Mouse (Mus musculus): ENCODE measurements around the gene H2-Q4.
"Not testable (repeated sequence)": the region's sequence is repeated elsewhere in the genome, so short reads cannot be mapped to it uniquely, and the experiment has no call there.

Gene H2-Q4

GRCm38 (mm10) chr17:35379369-35379728 is at the start of gene H2-Q4:
Gene H2-Q4, plus strand, starts transcription at chr17:35379617.
- DNase-seq (ENCODE audit: low read depth, low spot score) = peak; percentile 40

GRCm38 (mm10) chr17:35329714-35330113 is 49.7 kb upstream of the H2-Q4 start:
- DNase-seq (ENCODE audit: low read depth, low spot score) = not testable (repeated sequence)

- DNase-seq (ENCODE audit: low read depth, low spot score) = not testable (repeated sequence)
These were observed 47.9 kb upstream of the H2-Q4 start for GRCm38 (mm10) chr17:35331546-35331945.

- no peak for DNase-seq (ENCODE audit: low read depth, low spot score)
These were observed 37.2 kb upstream of the H2-Q4 start, which contains the start of gene H2-Q2 for GRCm38 (mm10) chr17:35342071-35342671. Gene H2-Q2, plus strand, starts transcription at chr17:35342242.

GRCm38 (mm10) chr17:35342711-35343476 is 36.5 kb upstream of the H2-Q4 start:
- DNase-seq (ENCODE audit: low read depth, low spot score) = no peak

- DNase-seq (ENCODE audit: low read depth, low spot score) = not testable (repeated sequence)
These were observed 31.8 kb upstream of the H2-Q4 start for GRCm38 (mm10) chr17:35347659-35348058.

GRCm38 (mm10) chr17:35353275-35353674 is 26.1 kb upstream of the H2-Q4 start:
- DNase-seq (ENCODE audit: low read depth, low spot score) = not testable (repeated sequence)

- DNase-seq (ENCODE audit: low read depth, low spot score) = no peak
These were observed 25.3 kb upstream of the H2-Q4 start for GRCm38 (mm10) chr17:35354071-35354470.

- DNase-seq (ENCODE audit: low read depth, low spot score) = no peak
These were observed 22.3 kb upstream of the H2-Q4 start for GRCm38 (mm10) chr17:35357086-35357485.

GRCm38 (mm10) chr17:35358763-35359469 is 20.5 kb upstream of the H2-Q4 start:
- DNase-seq (ENCODE audit: low read depth, low spot score) = no peak

- no peak for DNase-seq (ENCODE audit: low read depth, low spot score)
These were observed 20.0 kb upstream of the H2-Q4 start for GRCm38 (mm10) chr17:35359470-35359862.

- DNase-seq (ENCODE audit: low read depth, low spot score) = no peak
These were observed 473 bp downstream of the H2-Q4 start for GRCm38 (mm10) chr17:35379729-35380451.

GRCm38 (mm10) chr17:35389796-35390195 is 10.4 kb downstream of the H2-Q4 start:
- not testable (repeated sequence) for DNase-seq (ENCODE audit: low read depth, low spot score)

GRCm38 (mm10) chr17:35392671-35393070 is 13.3 kb downstream of the H2-Q4 start:
- not testable (repeated sequence) for DNase-seq (ENCODE audit: low read depth, low spot score)

- DNase-seq (ENCODE audit: low read depth, low spot score) = not testable (repeated sequence)
These were observed 14.7 kb downstream of the H2-Q4 start for GRCm38 (mm10) chr17:35393864-35394800.

- DNase-seq (ENCODE audit: low read depth, low spot score) = not testable (repeated sequence)
These were observed 17.5 kb downstream of the H2-Q4 start for GRCm38 (mm10) chr17:35396956-35397355.

GRCm38 (mm10) chr17:35413057-35413456 is 33.6 kb downstream of the H2-Q4 start:
- DNase-seq (ENCODE audit: low read depth, low spot score) = not testable (repeated sequence)

GRCm38 (mm10) chr17:35415273-35416129 is 36.1 kb downstream of the H2-Q4 start:
- not testable (repeated sequence) for DNase-seq (ENCODE audit: low read depth, low spot score)

- DNase-seq (ENCODE audit: low read depth, low spot score) = no peak
These were observed 39.4 kb downstream of the H2-Q4 start for GRCm38 (mm10) chr17:35418772-35419171.

GRCm38 (mm10) chr17:35419564-35419963 is 40.1 kb downstream of the H2-Q4 start:
- not testable (repeated sequence) for DNase-seq (ENCODE audit: low read depth, low spot score)

All from retina, adult 2 months (tissue).